Comparison of ENCODE assay signal across 11 mouse cellular contexts in the genomic region with DNA sequence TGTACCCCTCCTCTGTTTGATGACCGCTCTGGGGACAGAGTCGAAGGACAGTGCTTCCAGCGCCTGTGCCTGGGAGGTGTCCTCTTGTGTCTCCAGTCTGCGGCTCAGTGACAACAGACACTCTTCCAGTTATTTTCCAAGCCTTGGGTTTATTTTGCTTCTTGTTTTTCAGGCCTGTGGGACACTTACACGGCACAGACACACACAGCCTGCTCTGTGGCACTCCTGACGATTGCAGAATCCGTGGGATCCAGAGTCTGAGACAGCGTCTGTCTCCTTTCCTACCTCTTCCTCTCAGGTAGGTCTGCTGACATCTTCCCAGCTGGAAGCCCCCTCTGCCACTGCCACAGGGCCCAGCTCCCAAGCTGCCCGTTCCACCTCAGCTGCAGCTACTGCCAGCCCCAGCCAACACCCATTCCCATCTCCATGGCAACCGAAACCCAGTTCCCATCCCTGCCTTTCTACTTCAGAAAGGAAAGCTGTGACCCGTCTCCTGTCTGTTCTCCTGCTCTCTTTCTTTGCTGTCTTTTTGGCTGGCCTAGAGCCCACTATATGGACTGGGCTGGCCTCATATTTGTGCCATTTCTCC. TPM values are rescaled to one million over a fixed set of nuclear protein-coding genes. Genes with fewer than 3 reads are reported as not detected.
DNase-seq lines count a peak whose midpoint lies in the region; ATAC-seq and TF ChIP-seq lines count a peak whose summit lies in the region.
"Had no signal": no experiment of that assay in that cellular context is flagged by ENCODE, and none has a peak within 500 bp of the region (broad histone marks: within the 10 kb centered on the region; RNA-seq: fewer than 3 reads in every experiment).

No protein-coding gene starts in this region.

- 63% methylated on average over 11 of the region's 11 CpGs for WGBS in lung, embryonic 14.5 days
- 44% methylated on average over 11 of the region's 11 CpGs for WGBS in hindbrain, embryonic 10.5 days
- WGBS in midbrain, embryonic 10.5 days: 49% methylated on average over 11 of the region's 11 CpGs

- H3K9ac ChIP-seq in lung, embryonic 14.5 days: no peak overlapping the region
- H3K9ac ChIP-seq: liver, postnatal 0 days had no signal

- ATAC-seq in lung, embryonic 14.5 days (ENCODE audit: insufficient read depth): no peak
- ATAC-seq: liver, postnatal 0 days had no signal

- no peak overlapping the region for H3K4me3 ChIP-seq in lung, embryonic 14.5 days (ENCODE audit: low read depth, low read length)
- no peak overlapping the region for H3K4me3 ChIP-seq in hindbrain, embryonic 10.5 days
- H3K4me3 ChIP-seq in midbrain, embryonic 10.5 days: no peak overlapping the region; the same call in 1 of the 2 replicates

- H3K27me3 ChIP-seq in lung, embryonic 14.5 days (ENCODE audit: insufficient read depth, low read length): no peaks in the 10 kb centered on the region
- no peaks in the 10 kb centered on the region for H3K27me3 ChIP-seq in hindbrain, embryonic 10.5 days (ENCODE audit: insufficient read depth, poor library complexity, severe bottlenecking)
- no peaks in the 10 kb centered on the region for H3K27me3 ChIP-seq in midbrain, embryonic 10.5 days (ENCODE audit: low read depth, poor library complexity, severe bottlenecking)
- H3K27me3 ChIP-seq: CH12.LX had no signal

- no peak overlapping the region for H3K4me2 ChIP-seq in lung, embryonic 14.5 days

- no peaks in the 10 kb centered on the region for H3K9me3 ChIP-seq in lung, embryonic 14.5 days (ENCODE audit: low read depth, low read length)
- H3K9me3 ChIP-seq in hindbrain, embryonic 10.5 days: no peaks in the 10 kb centered on the region
- H3K9me3 ChIP-seq in midbrain, embryonic 10.5 days (replicated peaks): no peaks in the 10 kb centered on the region

- no peak for TF ChIP-seq CTCF in lung, embryonic 14.5 days (IDR thresholded peaks at IDR 0.05; ENCODE audit: low read depth)

- H3K4me1 ChIP-seq in lung, embryonic 14.5 days (ENCODE audit: insufficient read depth): peaks cover 3% of the 10 kb centered on the region; the same call in 1 of the 2 replicates
- peaks cover 27% of the 10 kb centered on the region for H3K4me1 ChIP-seq in hindbrain, embryonic 10.5 days (replicated peaks)
- H3K4me1 ChIP-seq in midbrain, embryonic 10.5 days: peaks cover 28% of the 10 kb centered on the region

- no peak overlapping the region for H3K27ac ChIP-seq in lung, embryonic 14.5 days (ENCODE audit: low read depth)
- H3K27ac ChIP-seq in hindbrain, embryonic 10.5 days: peak overlapping the region; percentile 72
- peak overlapping the region; percentile 55 for H3K27ac ChIP-seq in midbrain, embryonic 10.5 days (replicated peaks)

- no peaks in the 10 kb centered on the region for H3K36me3 ChIP-seq in lung, embryonic 14.5 days (ENCODE audit: insufficient read depth)
- H3K36me3 ChIP-seq in hindbrain, embryonic 10.5 days: 0 out of 2 replicates have a peak, but pooled peaks cover 4% of the 10 kb centered on the region
- 0 out of 2 replicates have a peak, but pooled peaks cover 3% of the 10 kb centered on the region for H3K36me3 ChIP-seq in midbrain, embryonic 10.5 days

- peak; percentile 18 for DNase-seq in lung, embryonic 14.5 days
- no peak for DNase-seq in lung, postnatal 25 days (ENCODE audit: low spot score)
- DNase-seq in hindbrain, embryonic 10.5 days (ENCODE audit: low spot score): peak; percentile 41
- peak; percentile 51 for DNase-seq in midbrain, embryonic 10.5 days (ENCODE audit: low spot score)
- peak; percentile 73 for DNase-seq in telencephalon, adult 2 months (ENCODE audit: low read depth, low spot score)
- DNase-seq in gastrocnemius, postnatal 25 days: no peak
- no peak for DNase-seq in adrenal gland, adult 2 months
- DNase-seq in lung, postnatal 4 days: no peak
- DNase-seq: kidney, adult 18-20 months; liver, postnatal 0 days had no signal

RNA-seq across cellular contexts. Expression of a gene that starts 21.4 kb away (rescaled TPM):
- polyA plus RNA-seq in lung, embryonic 14.5 days (2014; fragmentation: Nextera tagmentation; extraction: Ambion mirVana): 72.5 and 75.0 TPM in 2 replicates
- 38.0 and 40.2 TPM in 2 replicates for polyA plus RNA-seq in hindbrain, embryonic 10.5 days (2016; fragmentation: Nextera tagmentation; extraction: Ambion mirVana)
- 29.0 and 37.6 TPM in 2 replicates for polyA plus RNA-seq in midbrain, embryonic 10.5 days (2016; fragmentation: Nextera tagmentation; extraction: Ambion mirVana)
- total RNA-seq in gastrocnemius, postnatal 25 days (2021): 10 to 100 TPM; 38.8 to 72.8 TPM
- total RNA-seq in adrenal gland, adult 2 months (2021): 10 to 100 TPM; 76.4 to 95.5 TPM
- 83.1 and 102 TPM in 2 replicates for polyA plus RNA-seq in adrenal gland, adult 2 months (2012; rRNA removed)

RNA-seq across cellular contexts. Expression of a gene that starts 32.4 kb away (rescaled TPM):
- polyA plus RNA-seq in lung, embryonic 14.5 days (2014; fragmentation: Nextera tagmentation; extraction: Ambion mirVana): not detected in 2 replicates
- polyA plus RNA-seq in hindbrain, embryonic 10.5 days (2016; fragmentation: Nextera tagmentation; extraction: Ambion mirVana): 0.16 and 0.73 TPM in 2 replicates
- polyA plus RNA-seq in midbrain, embryonic 10.5 days (2016; fragmentation: Nextera tagmentation; extraction: Ambion mirVana): not detected in 2 replicates
- total RNA-seq in gastrocnemius, postnatal 25 days (2021): not detected
- total RNA-seq in adrenal gland, adult 2 months (2021): not detected
- not detected in 2 replicates for polyA plus RNA-seq in adrenal gland, adult 2 months (2012; rRNA removed)
- total RNA-seq: CH12.LX had no signal
- polyA plus RNA-seq: liver, postnatal 0 days had no signal

Comparison
In these comparisons a context has a peak if more than half of its experiments do, and no peak if none do; other contexts are left out.
1. DNase-seq: peak in lung, embryonic 14.5 days (single experiment), hindbrain, embryonic 10.5 days (single experiment), midbrain, embryonic 10.5 days (single experiment) and telencephalon, adult 2 months (single experiment); none in lung, postnatal 25 days (single experiment), gastrocnemius, postnatal 25 days (single experiment), adrenal gland, adult 2 months (single experiment) and lung, postnatal 4 days (0 of 2).